Mouse (Mus musculus) forebrain, embryonic 16.5 days (tissue): ENCODE data around the gene Csnk1d. TPM values are rescaled to one million over a fixed set of nuclear protein-coding genes. Genes with fewer than 3 reads are reported as not detected.

ENCODE experiments used
- ATAC-seq: fragments of 200-750 bp; cut with Nextera tagmentation; 2 replicates; pipeline ENCODE4 v1.8.0; 2017; ENCODE audit warnings: mild to moderate bottlenecking, moderate library complexity
- H3K27ac ChIP-seq: fragments of 300-500 bp; sonication (generic); 2 replicates; pipeline ENCODE4 v1.5.1; 2014; ENCODE audit warnings: low read length, control low read depth
- H3K27me3 ChIP-seq: fragments of 300-500 bp; sonication (generic); replicated peaks from 2 replicates; pipeline ENCODE4 v1.6.1; 2014; ENCODE audit warnings: low read length; ENCODE audit not compliant: control insufficient read depth, insufficient read depth
- H3K36me3 ChIP-seq: fragments of 300-500 bp; sonication (generic); 2 replicates; pipeline ENCODE4 v1.6.1; 2014; ENCODE audit not compliant: control insufficient read depth, insufficient read depth
- H3K4me1 ChIP-seq: fragments of 300-500 bp; sonication (generic); replicated peaks from 2 replicates; pipeline ENCODE4 v1.6.1; 2014; ENCODE audit warnings: low read length; ENCODE audit not compliant: control insufficient read depth, insufficient read depth
- H3K4me2 ChIP-seq: fragments of 300-500 bp; sonication (generic); 2 replicates; pipeline ENCODE4 v1.6.1; 2014; ENCODE audit warnings: mild to moderate bottlenecking, low read length, control low read depth
- H3K4me3 ChIP-seq: fragments of 300-500 bp; sonication (generic); replicated peaks from 2 replicates; pipeline ENCODE4 v1.5.1; 2014; ENCODE audit warnings: mild to moderate bottlenecking, low read length, control low read depth
- H3K9ac ChIP-seq: fragments of 300-500 bp; sonication (generic); replicated peaks from 2 replicates; pipeline ENCODE4 v1.6.1; 2014; ENCODE audit warnings: low read depth, low read length, control low read depth
- H3K9me3 ChIP-seq: fragments of 300-500 bp; sonication (generic); 2 replicates; pipeline ENCODE4 v1.6.1; 2016; ENCODE audit warnings: low read length; ENCODE audit not compliant: control insufficient read depth
- WGBS: fragments of 180-500 bp; shearing (Covaris S2); extraction: QIAGEN DNeasy Blood & Tissue Kit; methylation state at CpG from one replicate; pipeline ENCODE4 v1.1.7; 2014; 5-methylcytosine and 5-hydroxymethylcytosine counted together
- polyA plus RNA-seq: library from polyadenylated mRNA; unstranded; fragments of >200 nt; fragmentation: Nextera tagmentation; extraction: Ambion mirVana; gene quantifications from 2 replicates; pipeline ENCODE4 v1.2.1, GENCODE M21; 2015

The Csnk1d gene
- polyA plus RNA-seq, 1 experiment from 2014 or later = 146 TPM

GRCm38 (mm10) chr11:120979711-120980426 is 11.3 kb downstream of the Csnk1d start:
- peaks cover 31% of the 10 kb centered on the region for H3K36me3 ChIP-seq

GRCm38 (mm10) chr11:120973318-120973717 is 17.8 kb downstream of the Csnk1d start:
- Histone ChIP-seq H3K9ac (no peak overlapping the region), H3K36me3 (peaks cover 35% of the 10 kb centered on the region), H3K4me3 (no peak overlapping the region), H3K27me3 (no peaks in the 10 kb centered on the region), H3K27ac (no peak overlapping the region), H3K4me1 (no peaks in the 10 kb centered on the region), H3K4me2 (no peak overlapping the region), H3K9me3 (no peaks in the 10 kb centered on the region)
- 83% methylated on average over 6 of the region's 6 CpGs for WGBS
- ATAC-seq = no peak

More at GRCm38 (mm10) chr11:120979711-120980426, 11.3 kb downstream of the Csnk1d start:
- Histone ChIP-seq H3K4me2 (no peak overlapping the region), H3K4me1 (no peaks in the 10 kb centered on the region), H3K27me3 (no peaks in the 10 kb centered on the region), H3K4me3 (no peak overlapping the region), H3K27ac (no peak overlapping the region), H3K9ac (no peak overlapping the region), H3K9me3 (no peaks in the 10 kb centered on the region)
- WGBS = 91% methylated on average over 8 of the region's 8 CpGs
- ATAC-seq = no peak

GRCm38 (mm10) chr11:120971237-120971636 is 19.9 kb downstream of the Csnk1d start:
- Histone ChIP-seq H3K36me3 (peaks cover 51% of the 10 kb centered on the region), H3K27ac (no peak overlapping the region), H3K4me2 (no peak overlapping the region), H3K4me3 (no peak overlapping the region), H3K9ac (no peak overlapping the region), H3K27me3 (no peaks in the 10 kb centered on the region), H3K4me1 (no peaks in the 10 kb centered on the region), H3K9me3 (no peaks in the 10 kb centered on the region)
- 91% methylated on average over 5 of the region's 5 CpGs for WGBS
- ATAC-seq = no peak

- Histone ChIP-seq H3K9ac (no peak overlapping the region), H3K36me3 (peaks cover 61% of the 10 kb centered on the region), H3K4me3 (no peak overlapping the region), H3K4me1 (no peaks in the 10 kb centered on the region), H3K27ac (no peak overlapping the region), H3K4me2 (no peak overlapping the region), H3K9me3 (no peaks in the 10 kb centered on the region), H3K27me3 (no peaks in the 10 kb centered on the region)
- no peak for ATAC-seq
- WGBS = 94% methylated on average over 5 of the region's 5 CpGs
These were observed 21.4 kb downstream of the Csnk1d start for GRCm38 (mm10) chr11:120969742-120970141.

- Histone ChIP-seq H3K27me3 (no peaks in the 10 kb centered on the region), H3K4me3 (no peak overlapping the region), H3K27ac (no peak overlapping the region), H3K9me3 (no peaks in the 10 kb centered on the region), H3K4me1 (no peaks in the 10 kb centered on the region), H3K36me3 (peaks cover 54% of the 10 kb centered on the region), H3K4me2 (no peak overlapping the region), H3K9ac (no peak overlapping the region)
- 85% methylated on average over 4 of the region's 4 CpGs for WGBS
- ATAC-seq = no peak
These were observed 25.5 kb downstream of the Csnk1d start for GRCm38 (mm10) chr11:120965587-120965986.

- no peak overlapping the region for H3K4me2 ChIP-seq
- 79% methylated on average over 10 of the region's 10 CpGs for WGBS
These were observed 26.7 kb downstream of the Csnk1d start for GRCm38 (mm10) chr11:120964195-120965157.

GRCm38 (mm10) chr11:120962909-120963308 is 28.2 kb downstream of the Csnk1d start:
- 90% methylated on average over 7 of the region's 7 CpGs for WGBS
- no peak overlapping the region for H3K9ac ChIP-seq
- no peak overlapping the region for H3K27ac ChIP-seq
- no peaks in the 10 kb centered on the region for H3K27me3 ChIP-seq
- H3K36me3 ChIP-seq = peaks cover 48% of the 10 kb centered on the region
- no peaks in the 10 kb centered on the region for H3K4me1 ChIP-seq
- no peaks in the 10 kb centered on the region for H3K9me3 ChIP-seq
- no peak overlapping the region for H3K4me3 ChIP-seq
- no peak overlapping the region for H3K4me2 ChIP-seq
- ATAC-seq = no peak

More at GRCm38 (mm10) chr11:120964195-120965157, 26.7 kb downstream of the Csnk1d start:
- peaks cover 53% of the 10 kb centered on the region for H3K36me3 ChIP-seq
- H3K4me3 ChIP-seq = no peak overlapping the region
- ATAC-seq = no peak
- H3K9me3 ChIP-seq = no peaks in the 10 kb centered on the region
- no peaks in the 10 kb centered on the region for H3K27me3 ChIP-seq
- no peak overlapping the region for H3K27ac ChIP-seq
- H3K9ac ChIP-seq = no peak overlapping the region
- H3K4me1 ChIP-seq = no peaks in the 10 kb centered on the region

- Histone ChIP-seq H3K36me3 (peaks cover 44% of the 10 kb centered on the region), H3K27ac (no peak overlapping the region), H3K4me2 (no peak overlapping the region), H3K27me3 (no peaks in the 10 kb centered on the region), H3K9ac (no peak overlapping the region), H3K4me1 (no peaks in the 10 kb centered on the region), H3K9me3 (no peaks in the 10 kb centered on the region), H3K4me3 (no peak overlapping the region)
- 90% methylated on average over 13 of the region's 13 CpGs for WGBS
- ATAC-seq = no peak
These were observed 28.9 kb downstream of the Csnk1d start for GRCm38 (mm10) chr11:120962050-120962771.

- 80% methylated on average over 7 of the region's 7 CpGs for WGBS
- no peaks in the 10 kb centered on the region for H3K9me3 ChIP-seq
- ATAC-seq = no peak
- H3K4me3 ChIP-seq = no peak overlapping the region
- no peaks in the 10 kb centered on the region for H3K27me3 ChIP-seq
- no peak overlapping the region for H3K4me2 ChIP-seq
- no peak overlapping the region for H3K27ac ChIP-seq
- peaks cover 40% of the 10 kb centered on the region for H3K36me3 ChIP-seq
- no peaks in the 10 kb centered on the region for H3K4me1 ChIP-seq
- H3K9ac ChIP-seq = no peak overlapping the region
These were observed 29.5 kb downstream of the Csnk1d start for GRCm38 (mm10) chr11:120961594-120961993.
